In genomic region chr11:116533341-116534153, GRCm38 (mm10) we compare ENCODE assay signal across 9 mouse cellular contexts. TPM values are rescaled to one million over a fixed set of nuclear protein-coding genes. Genes with fewer than 3 reads are reported as not detected.
A peak's percentile ranks its signal among the peaks of the same experiment; 100 is the strongest.
DNase-seq lines count a peak whose midpoint lies in the region; ATAC-seq lines count a peak whose summit lies in the region.
"Had no signal": no experiment of that assay in that cellular context is flagged by ENCODE, and none has a peak within 500 bp of the region (broad histone marks: within the 10 kb centered on the region; RNA-seq: fewer than 3 reads in every experiment).

No protein-coding gene starts in this region.

- DNase-seq in spleen, postnatal 14 days (ENCODE audit: low spot score in 2 of 2): peak; percentile 71 to 76
- no peak for DNase-seq in spleen, adult 18-20 months
- peak; percentile 52 for DNase-seq in embryo, embryonic 11 days
- peak; percentile 19 to 40 for DNase-seq in kidney, postnatal 36 days
- no peak for DNase-seq in layer of hippocampus, postnatal 14 days (ENCODE audit: low spot score in 2 of 2)

- H3K4me1 ChIP-seq in heart, embryonic 12.5 days (replicated peaks): peaks cover 56% of the 10 kb centered on the region
- peaks cover 41% of the 10 kb centered on the region for H3K4me1 ChIP-seq in midbrain, embryonic 12.5 days

- peak; percentile 53; the same call in 1 of the 2 replicates for ATAC-seq in heart, embryonic 12.5 days (ENCODE audit: insufficient number of reproducible peaks, low FRiP score)
- 0 out of 2 replicates have a peak, but pooled peaks have one; percentile 13 for ATAC-seq in midbrain, embryonic 12.5 days (ENCODE audit: low FRiP score, low read depth)
- ATAC-seq in monocyte, adult 5-6 weeks (replicated peaks; ENCODE audit: insufficient number of reproducible peaks, low FRiP score, low TSS enrichment, poor library complexity, severe bottlenecking): no peak

- H3K27me3 ChIP-seq in heart, embryonic 12.5 days (replicated peaks): peaks cover 53% of the 10 kb centered on the region
- H3K27me3 ChIP-seq in midbrain, embryonic 12.5 days: peaks cover 68% of the 10 kb centered on the region

- WGBS in heart, embryonic 12.5 days: under 1% methylated on average over 60 of the region's 63 CpGs
- WGBS in midbrain, embryonic 12.5 days: under 1% methylated on average over 60 of the region's 63 CpGs

- H3K27ac ChIP-seq in heart, embryonic 12.5 days (ENCODE audit: poor library complexity, severe bottlenecking): no peak overlapping the region
- H3K27ac ChIP-seq in midbrain, embryonic 12.5 days (replicated peaks): no peak overlapping the region

- H3K4me2 ChIP-seq in heart, embryonic 12.5 days: peak overlapping the region; percentile 95
- H3K4me2 ChIP-seq in midbrain, embryonic 12.5 days (replicated peaks): peak overlapping the region; percentile 87

- H3K4me3 ChIP-seq in heart, embryonic 12.5 days: peak overlapping the region; percentile 55
- peak overlapping the region; percentile 49 for H3K4me3 ChIP-seq in midbrain, embryonic 12.5 days

- H3K36me3 ChIP-seq in heart, embryonic 12.5 days: peaks cover 10% of the 10 kb centered on the region
- peaks cover 12% of the 10 kb centered on the region for H3K36me3 ChIP-seq in midbrain, embryonic 12.5 days

- peak overlapping the region; percentile 65 for H3K9ac ChIP-seq in heart, embryonic 12.5 days
- H3K9ac ChIP-seq in midbrain, embryonic 12.5 days (replicated peaks): peak overlapping the region; percentile 54

- no peaks in the 10 kb centered on the region for H3K9me3 ChIP-seq in heart, embryonic 12.5 days (replicated peaks)
- H3K9me3 ChIP-seq in midbrain, embryonic 12.5 days: no peaks in the 10 kb centered on the region

RNA-seq across cellular contexts. Expression of gene Sphk1, which starts 2.8 kb away (rescaled TPM):
- polyA plus RNA-seq in heart, embryonic 12.5 days (2016; fragmentation: Nextera tagmentation; extraction: Ambion mirVana): 1.6 and 2.1 TPM in 2 replicates
- 4.6 and 7.1 TPM in 2 replicates for polyA plus RNA-seq in midbrain, embryonic 12.5 days (2016; fragmentation: Nextera tagmentation; extraction: Ambion mirVana)
- total RNA-seq in monocyte, adult 5-6 weeks (2017): not detected in 3 replicates
- total RNA-seq in layer of hippocampus, postnatal 14 days (2021): 1 to 10 TPM; 2.2 TPM

RNA-seq across cellular contexts. Expression of gene Prpsap1, which starts 39.5 kb away (rescaled TPM):
- polyA plus RNA-seq in heart, embryonic 12.5 days (2016; fragmentation: Nextera tagmentation; extraction: Ambion mirVana): 94.8 and 96.8 TPM in 2 replicates
- 175 and 183 TPM in 2 replicates for polyA plus RNA-seq in midbrain, embryonic 12.5 days (2016; fragmentation: Nextera tagmentation; extraction: Ambion mirVana)
- 18.0 to 45.7 TPM (median 45.0 TPM) in 3 replicates for total RNA-seq in monocyte, adult 5-6 weeks (2017)
- total RNA-seq in layer of hippocampus, postnatal 14 days (2021): 10 to 100 TPM; 86.1 to 90.6 TPM

RNA-seq across cellular contexts. Expression of gene Ube2o, which starts 47.7 kb away (rescaled TPM):
- polyA plus RNA-seq in heart, embryonic 12.5 days (2016; fragmentation: Nextera tagmentation; extraction: Ambion mirVana): 18.1 and 19.9 TPM in 2 replicates
- 17.9 and 19.0 TPM in 2 replicates for polyA plus RNA-seq in midbrain, embryonic 12.5 days (2016; fragmentation: Nextera tagmentation; extraction: Ambion mirVana)
- 16.3 to 21.9 TPM (median 19.8 TPM) in 3 replicates for total RNA-seq in monocyte, adult 5-6 weeks (2017)
- 100 to 1,000 TPM; 104 to 108 TPM for total RNA-seq in layer of hippocampus, postnatal 14 days (2021)

RNA-seq across cellular contexts. Expression of gene Aanat, which starts 52.7 kb away (rescaled TPM):
- polyA plus RNA-seq in heart, embryonic 12.5 days (2016; fragmentation: Nextera tagmentation; extraction: Ambion mirVana): not detected in 2 replicates
- polyA plus RNA-seq in midbrain, embryonic 12.5 days (2016; fragmentation: Nextera tagmentation; extraction: Ambion mirVana): 0.18 and 0.41 TPM in 2 replicates
- total RNA-seq in monocyte, adult 5-6 weeks (2017): not detected in 3 replicates
- total RNA-seq in layer of hippocampus, postnatal 14 days (2021): under 1 TPM; 0.39 to 0.76 TPM
- polyA plus RNA-seq: gonadal fat pad, adult 2 months had no signal

Comparison
In these comparisons a context has a peak if more than half of its experiments do, and no peak if none do; other contexts are left out.
1. DNase-seq: peak in spleen, postnatal 14 days (2 of 2), embryo, embryonic 11 days (single experiment) and kidney, postnatal 36 days (2 of 2); none in spleen, adult 18-20 months (0 of 2) and layer of hippocampus, postnatal 14 days (0 of 2).